In the genomic region with DNA sequence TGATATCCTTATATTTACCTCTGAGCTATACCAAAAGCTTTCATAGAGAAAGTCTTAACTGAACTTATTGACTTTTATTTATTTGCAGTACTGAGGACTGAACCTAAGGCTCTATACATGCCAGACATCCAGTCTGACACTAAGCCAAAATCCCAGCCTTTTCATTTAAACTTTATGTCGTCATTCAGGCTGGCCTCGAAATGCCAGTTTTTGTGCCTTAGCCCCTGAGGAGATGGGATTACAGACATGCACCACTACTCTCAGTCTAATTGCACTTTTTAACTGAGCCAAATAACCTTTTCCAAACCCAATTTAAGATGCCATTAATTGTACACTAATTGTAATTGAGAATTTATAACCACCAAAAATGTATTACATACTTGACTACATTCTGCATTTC, we compare ENCODE assay signal across 27 mouse cellular contexts.
A peak's percentile ranks its signal among the peaks of the same experiment; 100 is the strongest.
DNase-seq lines count a peak whose midpoint lies in the region; ATAC-seq and TF ChIP-seq lines count a peak whose summit lies in the region.
"Had no signal": no experiment of that assay in that cellular context is flagged by ENCODE, and none has a peak within 500 bp of the region (broad histone marks: within the 10 kb centered on the region; RNA-seq: fewer than 3 reads in every experiment).

No protein-coding gene starts in this region.

- no peak overlapping the region for H3K9ac ChIP-seq in lung, embryonic 14.5 days
- H3K9ac ChIP-seq in midbrain, postnatal 0 days (replicated peaks; ENCODE audit: low read length, poor library complexity, severe bottlenecking) = no peak overlapping the region
- no peak overlapping the region for H3K9ac ChIP-seq in midbrain, embryonic 16.5 days (ENCODE audit: low read depth, low read length)
- H3K9ac ChIP-seq: embryonic facial prominence, embryonic 13.5 days; forebrain, embryonic 15.5 days; heart, embryonic 13.5 days; hindbrain, embryonic 14.5 days had no signal

- no peaks in the 10 kb centered on the region for H3K4me1 ChIP-seq in lung, embryonic 14.5 days (ENCODE audit: insufficient read depth)
- peaks cover 2% of the 10 kb centered on the region; the same call in 1 of the 2 replicates for H3K4me1 ChIP-seq in lung, adult 2 months (ENCODE audit: control insufficient read depth, insufficient read depth, low read length)
- no peaks in the 10 kb centered on the region for H3K4me1 ChIP-seq in midbrain, postnatal 0 days (ENCODE audit: insufficient read depth, low read length)
- H3K4me1 ChIP-seq in midbrain, embryonic 16.5 days (ENCODE audit: control insufficient read depth, insufficient read depth, low read length) = no peaks in the 10 kb centered on the region
- H3K4me1 ChIP-seq: embryonic facial prominence, embryonic 10.5 days; embryonic facial prominence, embryonic 13.5 days; forebrain, embryonic 15.5 days; heart, embryonic 10.5 days; heart, embryonic 13.5 days had no signal

- H3K4me2 ChIP-seq in lung, embryonic 14.5 days = no peak overlapping the region
- H3K4me2 ChIP-seq in midbrain, postnatal 0 days (ENCODE audit: low read depth, low read length, poor library complexity, severe bottlenecking) = no peak overlapping the region
- H3K4me2 ChIP-seq in midbrain, embryonic 16.5 days (ENCODE audit: low read length) = no peak overlapping the region
- H3K4me2 ChIP-seq: embryonic facial prominence, embryonic 13.5 days; forebrain, embryonic 15.5 days; heart, embryonic 13.5 days; hindbrain, embryonic 14.5 days had no signal

- H3K36me3 ChIP-seq in lung, embryonic 14.5 days (ENCODE audit: insufficient read depth) = peaks cover 15% of the 10 kb centered on the region
- no peaks in the 10 kb centered on the region for H3K36me3 ChIP-seq in midbrain, postnatal 0 days (ENCODE audit: insufficient read depth, low read length)
- H3K36me3 ChIP-seq in midbrain, embryonic 16.5 days (ENCODE audit: control insufficient read depth, insufficient read depth, low read length) = peaks cover 3% of the 10 kb centered on the region

- ATAC-seq in lung, embryonic 14.5 days (ENCODE audit: insufficient read depth) = no peak
- no peak for ATAC-seq in midbrain, postnatal 0 days (ENCODE audit: low FRiP score)
- no peak for ATAC-seq in midbrain, embryonic 16.5 days
- ATAC-seq: CD4-positive, CD25-positive, alpha-beta regulatory T cell, adult 4 months; forebrain, embryonic 15.5 days; hindbrain, postnatal 0 days had no signal

- 79% methylated on average over 2 of the region's 2 CpGs for WGBS in lung, embryonic 14.5 days
- WGBS in lung, adult 2 months = 81% methylated on average over 2 of the region's 2 CpGs
- 28% methylated on average over 2 of the region's 2 CpGs for WGBS in midbrain, postnatal 0 days
- 33% methylated on average over 2 of the region's 2 CpGs for WGBS in midbrain, embryonic 16.5 days

- no peak for TF ChIP-seq CTCF in lung, embryonic 14.5 days (IDR thresholded peaks at IDR 0.05; ENCODE audit: low read depth)
- no peak for TF ChIP-seq CTCF in lung, adult 2 months (IDR thresholded peaks at IDR 0.05; ENCODE audit: insufficient read depth, low read length)
- TF ChIP-seq CTCF in midbrain, postnatal 0 days (IDR thresholded peaks at IDR 0.05) = no peak
- no peak for TF ChIP-seq CTCF in brain, embryonic 14.5 days (IDR thresholded peaks at IDR 0.05; ENCODE audit: borderline replicate concordance, extremely low read depth, insufficient read depth, insufficient read length)

- no peaks in the 10 kb centered on the region for H3K27me3 ChIP-seq in lung, embryonic 14.5 days (ENCODE audit: insufficient read depth, low read length)
- no peaks in the 10 kb centered on the region for H3K27me3 ChIP-seq in midbrain, postnatal 0 days (ENCODE audit: insufficient read depth, low read length)
- no peaks in the 10 kb centered on the region for H3K27me3 ChIP-seq in midbrain, embryonic 16.5 days (ENCODE audit: control insufficient read depth, insufficient read depth, low read depth, low read length)
- H3K27me3 ChIP-seq: embryonic facial prominence, embryonic 13.5 days; forebrain, embryonic 15.5 days; heart, embryonic 13.5 days had no signal

- DNase-seq in lung, embryonic 14.5 days = peak; percentile 2
- DNase-seq in lung, adult 2 months = no peak
- peak; percentile 1 for DNase-seq in midbrain, postnatal 0 days (ENCODE audit: low spot score)
- peak; percentile 66 for DNase-seq in brain, embryonic 14.5 days (ENCODE audit: low read depth)
- no peak for DNase-seq in kidney, adult 18-20 months
- DNase-seq: adrenal gland, adult 2 months; adrenal gland, postnatal 14 days; cerebellum, adult 11-12 months; cerebellum, adult 8-10 months; cerebellum, postnatal 10 days; cerebellum, postnatal 36 days; embryo, embryonic 11 days; gastrocnemius, postnatal 10 days; gastrocnemius, postnatal 36 days; heart, adult 2 months; heart, postnatal 14 days; heart, postnatal 4 days had no signal

- no peak overlapping the region for H3K4me3 ChIP-seq in lung, embryonic 14.5 days (ENCODE audit: low read depth, low read length)
- no peak overlapping the region for H3K4me3 ChIP-seq in lung, adult 2 months (replicated peaks; ENCODE audit: extremely low read depth, low read depth, low read length)
- no peak overlapping the region for H3K4me3 ChIP-seq in midbrain, postnatal 0 days (ENCODE audit: low read depth, low read length)
- no peak overlapping the region for H3K4me3 ChIP-seq in midbrain, embryonic 16.5 days (ENCODE audit: low read depth, low read length)
- H3K4me3 ChIP-seq: embryonic facial prominence, embryonic 10.5 days; embryonic facial prominence, embryonic 13.5 days; erythroblast, embryonic 14.5 days; forebrain, embryonic 15.5 days; heart, adult 2 months; heart, embryonic 10.5 days; heart, embryonic 13.5 days had no signal

- no peak overlapping the region for H3K27ac ChIP-seq in lung, embryonic 14.5 days (ENCODE audit: low read depth)
- no peak overlapping the region for H3K27ac ChIP-seq in midbrain, postnatal 0 days (ENCODE audit: low read depth, low read length)
- H3K27ac ChIP-seq in midbrain, embryonic 16.5 days (ENCODE audit: low read length) = no peak overlapping the region
- H3K27ac ChIP-seq: embryonic facial prominence, embryonic 10.5 days; embryonic facial prominence, embryonic 13.5 days; forebrain, embryonic 15.5 days; heart, adult 2 months; heart, embryonic 10.5 days; heart, embryonic 13.5 days; hindbrain, embryonic 14.5 days; hindbrain, postnatal 0 days had no signal

- H3K9me3 ChIP-seq in lung, embryonic 14.5 days (ENCODE audit: low read depth, low read length) = no peaks in the 10 kb centered on the region
- no peaks in the 10 kb centered on the region for H3K9me3 ChIP-seq in midbrain, postnatal 0 days (ENCODE audit: low read length)
- no peaks in the 10 kb centered on the region for H3K9me3 ChIP-seq in midbrain, embryonic 16.5 days (replicated peaks; ENCODE audit: control insufficient read depth, low read length, poor library complexity, severe bottlenecking)
- H3K9me3 ChIP-seq: embryonic facial prominence, embryonic 10.5 days; embryonic facial prominence, embryonic 13.5 days; forebrain, embryonic 15.5 days; heart, embryonic 10.5 days; heart, embryonic 13.5 days had no signal

- no peak for TF ChIP-seq POLR2A in lung, adult 2 months (IDR thresholded peaks at IDR 0.05; ENCODE audit: borderline replicate concordance, extremely low read depth, low read depth, low read length)
- no peak for TF ChIP-seq POLR2A in brain, embryonic 14.5 days (IDR thresholded peaks at IDR 0.05; ENCODE audit: borderline replicate concordance, extremely low read depth, insufficient read depth, insufficient read length, poor library complexity, severe bottlenecking)

Comparison
In these comparisons a context has a peak if more than half of its experiments do, and no peak if none do; other contexts are left out.
1. DNase-seq: peak in lung, embryonic 14.5 days (single experiment), midbrain, postnatal 0 days (single experiment) and brain, embryonic 14.5 days (single experiment); none in lung, adult 2 months (single experiment) and kidney, adult 18-20 months (single experiment).